Mouse (Mus musculus) urinary bladder, postnatal 14 days (tissue): ENCODE data around the gene Fhad1.
"Not testable (repeated sequence)": the region's sequence is repeated elsewhere in the genome, so short reads cannot be mapped to it uniquely, and the experiment has no call there.

Experiments used
- DNase-seq: peaks from one replicate; pipeline ENCODE4 v3.0.0; 2021; ENCODE audit warnings: low spot score

Gene Fhad1

GRCm38 (mm10) chr4:142014659-142015608 lies at the start of gene Fhad1:
TSS of gene Fhad1 (minus strand) at chr4:142015082.
- peak; percentile 86 for DNase-seq

- DNase-seq, result no peak
Observed at GRCm38 (mm10) chr4:142063057-142063534, 48.2 kb upstream of the Fhad1 start.

GRCm38 (mm10) chr4:142061485-142062240 lies 46.8 kb upstream of the Fhad1 start:
- DNase-seq, result no peak

GRCm38 (mm10) chr4:142060455-142061378 lies 45.8 kb upstream of the Fhad1 start:
- DNase-seq, result no peak

- DNase-seq, result no peak
Observed at GRCm38 (mm10) chr4:142059841-142060193, 44.9 kb upstream of the Fhad1 start.

- no peak for DNase-seq
Observed at GRCm38 (mm10) chr4:142059113-142059840, 44.4 kb upstream of the Fhad1 start.

- DNase-seq, result peak; percentile 78
Observed at GRCm38 (mm10) chr4:142057529-142058216, 42.8 kb upstream of the Fhad1 start.

- DNase-seq, result no peak
Observed at GRCm38 (mm10) chr4:142055600-142055999, 40.7 kb upstream of the Fhad1 start.

GRCm38 (mm10) chr4:142054580-142054979 lies 39.7 kb upstream of the Fhad1 start:
- no peak for DNase-seq

- DNase-seq, result no peak
Observed at GRCm38 (mm10) chr4:142053661-142054448, 39.0 kb upstream of the Fhad1 start.

- peak; percentile 36 for DNase-seq
Observed at GRCm38 (mm10) chr4:142053261-142053660, 38.4 kb upstream of the Fhad1 start.

GRCm38 (mm10) chr4:142052391-142053132 lies 37.7 kb upstream of the Fhad1 start:
- DNase-seq, result no peak

- DNase-seq, result not testable (repeated sequence)
Observed at GRCm38 (mm10) chr4:142051883-142052282, 37.0 kb upstream of the Fhad1 start.

GRCm38 (mm10) chr4:142049963-142050362 lies 35.1 kb upstream of the Fhad1 start:
- DNase-seq, result no peak

GRCm38 (mm10) chr4:142048391-142048790 lies 33.5 kb upstream of the Fhad1 start:
- no peak for DNase-seq

- DNase-seq, result no peak
Observed at GRCm38 (mm10) chr4:142047005-142047404, 32.1 kb upstream of the Fhad1 start.

GRCm38 (mm10) chr4:142046496-142046895 lies 31.6 kb upstream of the Fhad1 start:
- no peak for DNase-seq

- no peak for DNase-seq
Observed at GRCm38 (mm10) chr4:142045595-142046163, 30.8 kb upstream of the Fhad1 start.

- no peak for DNase-seq
Observed at GRCm38 (mm10) chr4:142044452-142044851, 29.6 kb upstream of the Fhad1 start.
